Mouse (Mus musculus) gastrocnemius, postnatal 14 days (tissue): ENCODE results near the gene Flt4. TPM values are rescaled to one million over a fixed set of nuclear protein-coding genes. Genes with fewer than 3 reads are reported as not detected.
"Not testable (repeated sequence)": the region's sequence is repeated elsewhere in the genome, so short reads cannot be mapped to it uniquely, and the experiment has no call there.

Experiments
- DNase-seq: peaks from one replicate; pipeline ENCODE4 v3.0.0; 2021; ENCODE audit warnings: mixed read lengths
- intact Hi-C: fragments of 180-260 bp; cut with DNase I; formaldehyde crosslinking; loops from one replicate; pipeline ENCODE4 v1.15.1; 2025; ENCODE audit warnings: low total_unique reads
- long read RNA-seq, 2 experiments: library from polyadenylated mRNA; stranded (forward); transcript quantifications; one replicate each; pipeline ENCODE4 v2.0.0; 2021
- total RNA-seq, 2 experiments: library from RNA; stranded (reverse); gene quantifications; 2 replicates each; pipeline ENCODE4 v1.2.3; 2021

Gene Flt4
- total RNA-seq, result 1 to 10 TPM; 4.0 to 4.3 TPM
- long read RNA-seq, experiment 1, partial matches to known transcripts, result 0 of 1 reads
- long read RNA-seq, experiment 1, other reads (novel, unspliced or antisense), result 1 of 1 reads
- long read RNA-seq, experiment 2, partial matches to known transcripts, result 2 of 3 reads
- long read RNA-seq, experiment 2, other reads (novel, unspliced or antisense), result 1 of 3 reads

- DNase-seq, intact Hi-C loops: not testable (repeated sequence)
These were observed at the start of gene Flt4 for GRCm38 (mm10) chr11:49608938-49609867. Gene Flt4 (plus strand): TSS chr11:49609263.

GRCm38 (mm10) chr11:49575054-49575453 is 34.0 kb upstream of the Flt4 start:
- DNase-seq, intact Hi-C loops: not testable (repeated sequence)

DNA sequence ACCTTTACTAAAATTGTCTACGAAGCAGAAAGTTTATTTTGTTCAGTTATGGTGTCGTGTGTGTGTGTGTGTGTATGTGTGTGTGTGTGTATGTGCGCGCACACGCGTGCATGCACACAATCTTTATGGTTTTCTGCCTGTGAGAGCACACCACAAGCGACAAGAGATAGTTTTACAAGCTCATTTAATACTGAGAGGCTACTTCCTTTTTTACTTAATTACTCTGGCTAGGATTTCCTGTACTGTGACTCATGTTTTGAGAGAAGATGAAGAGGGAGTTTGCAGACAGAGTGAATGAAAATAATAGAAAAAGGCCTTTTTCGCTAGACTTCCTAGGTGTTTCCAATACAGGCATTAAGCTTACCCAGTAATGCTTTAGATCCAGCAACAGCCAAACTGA is 28.6 kb upstream of the Flt4 start:
- DNase-seq, intact Hi-C loops: not testable (repeated sequence)

- intact Hi-C loops, result no loop called here
- DNase-seq, result no peak
These were observed 18.9 kb upstream of the Flt4 start for GRCm38 (mm10) chr11:49590213-49590612.

GRCm38 (mm10) chr11:49597149-49597548 is 11.9 kb upstream of the Flt4 start:
- intact Hi-C loops, DNase-seq: not testable (repeated sequence)

DNA sequence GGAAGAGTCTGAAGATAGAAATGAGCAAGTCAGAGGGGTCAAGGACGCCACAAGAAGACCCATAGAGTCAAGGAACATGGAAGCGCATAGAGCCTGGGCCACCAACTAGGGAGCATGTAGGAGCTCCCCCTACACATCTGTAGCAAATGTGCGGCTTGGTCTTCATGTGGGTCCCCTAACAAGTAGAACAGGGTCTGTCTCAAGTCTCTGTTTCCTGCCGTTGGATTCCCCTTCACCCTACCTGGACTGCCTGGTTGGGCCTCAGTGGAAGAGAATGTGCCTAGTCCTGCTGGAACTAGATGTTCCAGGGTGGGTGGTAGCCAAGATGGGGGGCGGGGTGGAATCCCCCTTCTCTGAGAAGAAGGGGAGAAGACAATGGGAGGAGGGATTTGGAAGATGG is 757 bp upstream of the Flt4 start:
- DNase-seq, intact Hi-C loops: not testable (repeated sequence)

GRCm38 (mm10) chr11:49609868-49610824 is 1.1 kb downstream of the Flt4 start:
- intact Hi-C loops, DNase-seq: not testable (repeated sequence)

DNA sequence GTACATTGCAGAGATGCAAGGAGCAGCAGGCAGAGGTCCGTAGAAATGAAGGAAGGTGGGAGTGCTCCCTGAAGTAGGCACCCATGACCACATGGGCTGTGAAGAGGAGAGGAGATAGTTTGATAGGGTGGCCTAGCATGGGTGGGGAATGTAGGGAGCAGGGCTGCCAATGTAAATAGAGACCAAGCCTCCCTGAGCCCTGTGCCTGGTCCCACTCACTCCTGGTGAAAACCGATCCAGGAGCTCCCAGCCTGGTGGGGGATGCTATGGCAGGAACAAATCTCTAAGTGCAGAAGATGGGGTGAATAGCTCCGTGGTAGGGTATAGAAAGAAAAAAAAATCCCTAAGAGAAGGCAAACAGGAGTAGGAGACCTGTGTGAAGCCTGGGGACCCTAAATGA is 2.3 kb downstream of the Flt4 start:
- intact Hi-C loops, DNase-seq: not testable (repeated sequence)

GRCm38 (mm10) chr11:49612154-49612553 is 3.1 kb downstream of the Flt4 start:
- no peak for DNase-seq
- intact Hi-C loops, result no loop called here

DNA sequence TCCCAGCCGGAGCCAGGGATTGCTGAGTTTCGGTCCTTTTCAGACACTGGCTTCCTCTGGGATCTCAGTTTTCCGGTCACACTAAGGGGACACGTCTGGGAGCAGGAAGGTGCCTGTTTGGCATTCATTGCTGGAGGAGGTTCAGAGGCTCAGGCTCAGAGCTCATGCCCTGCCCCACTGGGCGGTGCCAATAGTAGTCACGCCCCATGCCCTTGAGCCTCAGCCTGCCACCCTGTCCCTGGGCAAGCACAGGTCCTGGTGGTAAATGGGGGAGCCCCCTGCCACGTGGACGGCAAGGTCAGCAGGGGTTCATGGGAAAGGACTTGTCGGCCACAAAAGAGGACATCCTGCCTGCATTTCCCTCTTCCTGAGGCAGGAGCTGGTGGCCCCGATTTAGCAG is 4.3 kb downstream of the Flt4 start:
- no peak for DNase-seq
- intact Hi-C loops, result no loop called here

GRCm38 (mm10) chr11:49615856-49616725 is 7.0 kb downstream of the Flt4 start:
- intact Hi-C loops, result no loop called here
- DNase-seq, result no peak

- DNase-seq, result no peak
- intact Hi-C loops, result no loop called here
These were observed 9.4 kb downstream of the Flt4 start for GRCm38 (mm10) chr11:49618476-49618875.

DNA sequence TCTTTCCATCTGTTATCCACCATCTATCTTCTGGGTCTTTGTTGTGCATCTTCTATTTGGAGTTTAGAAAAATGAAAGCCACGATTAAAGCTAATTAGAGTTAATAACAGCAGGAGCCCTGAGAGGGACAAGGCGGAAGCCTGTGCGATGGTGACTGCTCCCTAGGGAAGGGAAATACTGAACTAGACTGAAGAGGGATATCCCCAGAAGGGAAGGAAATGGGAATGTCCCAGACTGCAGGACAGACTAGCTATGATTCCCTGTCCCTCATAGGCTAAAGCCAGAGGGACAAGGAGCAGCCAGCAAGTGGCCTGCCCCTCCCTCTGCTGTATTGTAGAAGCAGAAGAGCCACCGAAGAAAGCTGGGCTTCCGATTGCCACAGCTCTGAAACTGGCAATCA is 12.9 kb downstream of the Flt4 start:
- intact Hi-C loops, result no loop called here
- no peak for DNase-seq

GRCm38 (mm10) chr11:49624156-49624555 is 15.1 kb downstream of the Flt4 start:
- intact Hi-C loops, result no loop called here
- no peak for DNase-seq

- no peak for DNase-seq
- intact Hi-C loops, result no loop called here
These were observed 16.8 kb downstream of the Flt4 start for GRCm38 (mm10) chr11:49625863-49626262.

- intact Hi-C loops, result no loop called here
- DNase-seq, result no peak
These were observed 17.7 kb downstream of the Flt4 start for GRCm38 (mm10) chr11:49626748-49627147.

GRCm38 (mm10) chr11:49631154-49631553 is 22.1 kb downstream of the Flt4 start:
- DNase-seq, result no peak
- intact Hi-C loops, result no loop called here

DNA sequence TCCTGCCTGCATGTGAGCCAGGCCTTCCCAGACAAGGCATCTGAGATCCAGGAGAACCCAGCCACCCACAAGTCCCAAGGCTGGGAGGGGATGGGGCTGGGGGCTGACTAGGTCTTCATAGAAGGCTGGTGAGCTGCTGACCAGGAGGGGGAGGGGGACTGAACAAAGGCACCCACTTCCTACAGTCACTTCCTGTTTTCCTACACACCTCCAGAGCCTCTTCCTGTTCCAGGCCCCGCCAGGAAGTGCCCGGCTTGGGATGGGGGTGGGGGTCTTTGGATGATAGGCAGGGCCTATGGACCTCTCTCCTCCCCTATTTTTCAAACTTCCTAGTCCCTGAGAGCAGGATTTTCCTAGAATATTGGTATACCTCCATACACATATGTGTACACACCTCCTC is 23.2 kb downstream of the Flt4 start:
- intact Hi-C loops, result no loop called here
- no peak for DNase-seq

DNA sequence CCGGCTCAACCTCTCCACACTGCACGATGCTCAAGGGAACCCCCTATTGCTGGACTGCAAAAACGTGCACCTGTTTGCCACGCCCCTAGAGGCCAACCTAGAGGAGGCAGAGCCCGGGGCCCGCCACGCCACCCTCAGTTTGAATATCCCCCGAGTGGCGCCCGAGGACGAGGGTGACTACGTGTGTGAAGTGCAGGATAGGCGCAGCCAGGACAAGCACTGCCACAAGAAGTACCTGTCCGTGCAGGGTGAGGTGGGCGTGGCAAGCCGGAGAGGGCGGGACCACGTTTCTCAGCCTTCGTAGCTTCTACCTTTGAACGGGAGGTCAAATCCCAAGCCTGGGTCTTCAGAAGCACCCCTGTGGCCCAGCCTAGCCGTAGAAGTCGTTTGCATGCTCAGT is 25.0 kb downstream of the Flt4 start:
- no peak for DNase-seq
- intact Hi-C loops, result no loop called here
